Mouse (Mus musculus): ENCODE data around the gene Cbr2.

DNA sequence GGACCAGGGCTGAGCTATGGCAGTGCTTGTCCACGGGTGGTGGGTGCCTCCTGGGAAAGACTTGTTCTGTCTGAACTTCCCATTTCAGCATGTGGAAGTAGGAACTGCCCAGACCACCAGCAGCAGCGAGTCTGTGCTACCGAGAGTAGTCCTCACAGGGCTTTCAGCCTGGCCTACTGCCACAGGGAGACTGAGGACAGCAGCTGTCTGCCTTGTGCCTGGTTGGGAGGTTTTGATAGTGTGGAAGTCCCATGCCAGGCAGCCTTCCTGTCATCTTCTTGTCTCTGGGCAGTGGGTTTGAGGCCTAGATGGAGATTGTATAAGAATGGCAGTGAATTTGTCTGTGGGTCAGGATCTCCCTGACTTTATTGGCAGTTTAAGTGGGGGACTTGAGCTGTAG is 42.5 kb downstream of the Cbr2 start:
- no peak for TF ChIP-seq POLR2A (IDR thresholded peaks at IDR 0.05; ENCODE audit: control insufficient read depth in 1 of 2, insufficient read depth in 1 of 2, low read depth in 1 of 2, low read length in 2 of 2, poor library complexity in 1 of 2)
- TF ChIP-seq MAX (IDR thresholded peaks at IDR 0.05; ENCODE audit: low read length) = no peak
- no peak for TF ChIP-seq CTCF (IDR thresholded peaks at IDR 0.05 in 2 of 3, conservative IDR thresholded peaks at IDR 0.05 in 1 of 3; ENCODE audit: control insufficient read depth in 1 of 3, insufficient read depth in 1 of 3, low read depth in 2 of 3, low read length in 3 of 3, poor library complexity in 1 of 3, severe bottlenecking in 1 of 3)
- no peak for TF ChIP-seq TAL1 (IDR thresholded peaks at IDR 0.05; ENCODE audit: low read length)
- TF ChIP-seq MAZ (IDR thresholded peaks at IDR 0.05; ENCODE audit: low read depth, low read length) = no peak
- no peak for TF ChIP-seq KAT2A (conservative IDR thresholded peaks at IDR 0.05; ENCODE audit: low read depth, low read length)
- TF ChIP-seq NRF1 (IDR thresholded peaks at IDR 0.05; ENCODE audit: insufficient read depth, low read depth, low read length, poor library complexity, severe bottlenecking) = no peak
- TF ChIP-seq SMC3 (IDR thresholded peaks at IDR 0.05; ENCODE audit: low read depth, low read length) = no peak
- no peak for TF ChIP-seq ZNF384 (IDR thresholded peaks at IDR 0.05; ENCODE audit: low read depth, low read length)
- no peak for TF ChIP-seq USF2 (IDR thresholded peaks at IDR 0.05; ENCODE audit: borderline replicate concordance in 1 of 2, insufficient read depth in 1 of 2, low read depth in 1 of 2, low read length in 2 of 2)
- TF ChIP-seq BHLHE40 (IDR thresholded peaks at IDR 0.05; ENCODE audit: borderline replicate concordance, low read depth, low read length) = no peak
- TF ChIP-seq HCFC1 (IDR thresholded peaks at IDR 0.05; ENCODE audit: low read depth, low read length) = no peak
- no peak for TF ChIP-seq EP300 (IDR thresholded peaks at IDR 0.05; ENCODE audit: low read depth in 1 of 2, low read length in 2 of 2)
- no peak for TF ChIP-seq GATA1 (IDR thresholded peaks at IDR 0.05; ENCODE audit: low read depth, low read length)
